Mouse (Mus musculus) E14TG2a.4 (cell line): Measurements from ENCODE around the gene Zfp280b.

Experiments used
- CTCF ChIP-seq: conservative IDR thresholded peaks from 2 replicates; pipeline ENCODE4 v1.5.1; 2014; ENCODE audit warnings: low read length
- NANOG ChIP-seq: IDR thresholded peaks from 2 replicates; pipeline ENCODE4 v1.6.1; 2014; ENCODE audit warnings: borderline replicate concordance, low read length, mixed read lengths
- POU5F1 ChIP-seq: IDR thresholded peaks from 2 replicates; pipeline ENCODE4 v1.6.1; 2014; ENCODE audit warnings: low read length, borderline replicate concordance

DNA sequence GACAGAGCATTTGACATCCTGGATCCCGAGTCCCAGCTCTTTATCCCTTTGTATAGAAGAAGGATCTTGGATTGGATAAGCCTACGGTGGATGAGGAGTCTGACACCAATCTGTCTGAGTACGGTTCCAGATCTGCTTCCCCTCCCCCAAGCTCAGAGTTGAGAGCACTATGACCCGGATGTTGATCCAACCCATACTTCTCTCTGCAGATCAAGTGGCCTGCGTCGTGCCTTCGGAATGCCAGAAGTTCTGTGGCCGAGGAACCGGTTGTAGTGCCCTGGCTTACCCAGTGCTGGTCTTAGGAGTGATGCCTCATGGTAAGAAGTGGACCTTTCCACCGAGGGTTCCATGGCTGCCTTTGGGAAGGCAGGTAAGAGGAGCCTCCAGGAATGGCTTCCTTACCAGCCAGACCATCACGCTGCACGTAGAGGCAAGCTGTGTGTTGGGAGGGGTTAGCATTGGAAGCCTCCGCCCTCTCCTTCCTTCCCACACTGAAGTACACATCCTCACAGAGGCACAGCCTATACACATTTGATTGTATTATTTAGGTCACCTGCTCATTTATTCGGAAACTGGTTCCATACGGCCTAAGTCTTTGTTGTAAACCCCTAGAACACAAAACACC is 38.7 kb upstream of the Zfp280b start:
- TF ChIP-seq CTCF: no peak
- TF ChIP-seq POU5F1: no peak
- TF ChIP-seq NANOG: no peak
